Mouse (Mus musculus) lung, adult 18-20 months (tissue): ENCODE results near the gene Zfp207.
"Not testable (repeated sequence)": the region's sequence is repeated elsewhere in the genome, so short reads cannot be mapped to it uniquely, and the experiment has no call there.

Experiments used
- DNase-seq, 2 experiments: peaks; one replicate each; pipeline ENCODE4 v3.0.0; 2022; ENCODE audit warnings: mixed read lengths in 2 of 2

Zfp207 gene

GRCm38 (mm10) chr11:80383019-80383625 is at the start of gene Zfp207:
Gene Zfp207 (plus strand): TSS chr11:80383279.
- peak; percentile 98 for DNase-seq

GRCm38 (mm10) chr11:80335609-80336350 is 47.3 kb upstream of the Zfp207 start:
- no peak for DNase-seq

GRCm38 (mm10) chr11:80336351-80336730 is 46.7 kb upstream of the Zfp207 start:
- no peak for DNase-seq

DNA sequence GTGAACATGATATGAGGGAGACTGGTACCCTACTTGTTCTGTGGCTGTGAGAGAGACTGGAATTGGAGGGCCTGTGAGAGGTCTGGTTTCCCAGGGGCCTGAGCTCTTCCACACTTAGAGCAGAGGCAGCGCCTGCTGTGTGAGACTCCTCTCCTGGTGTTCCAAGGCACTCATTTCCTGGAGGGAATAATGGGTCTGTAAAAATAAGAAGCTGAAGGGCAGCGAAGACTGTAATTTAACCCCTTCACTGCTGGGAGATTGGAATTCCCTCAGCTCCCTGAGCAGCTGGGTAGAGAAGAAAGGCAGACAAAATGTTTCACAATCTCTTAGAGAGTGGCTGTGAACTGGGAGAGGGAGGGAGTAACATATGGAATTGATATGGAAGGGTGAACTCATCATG is 40.6 kb upstream of the Zfp207 start:
- DNase-seq = no peak

DNA sequence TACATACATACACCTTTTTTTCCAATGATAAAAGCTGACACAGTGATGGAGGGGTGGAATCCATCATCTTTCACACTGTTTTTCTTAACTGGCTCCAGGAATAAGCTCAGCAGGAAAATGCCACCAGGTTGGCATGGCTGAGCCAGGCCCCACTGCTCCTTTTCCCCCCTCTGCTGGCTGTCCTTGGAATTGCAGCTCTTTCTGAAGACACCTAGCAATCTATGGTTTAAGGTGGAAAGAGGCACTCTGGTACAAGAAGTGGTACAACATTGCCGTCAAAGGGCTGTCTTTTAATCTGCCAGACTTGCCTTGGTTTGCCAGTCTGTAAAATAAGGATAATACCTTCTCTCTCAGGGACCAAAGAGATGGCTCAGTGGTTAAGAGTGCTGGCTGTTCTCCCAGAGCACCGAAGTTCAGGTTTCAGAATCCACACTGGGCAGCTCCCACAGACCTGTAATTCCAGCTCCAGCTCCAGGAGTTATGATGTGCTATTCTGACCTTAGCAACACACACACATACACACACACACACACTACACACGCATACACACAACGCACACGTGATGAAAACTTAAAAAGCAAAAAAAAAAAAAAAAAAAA is 31.1 kb upstream of the Zfp207 start:
- DNase-seq = peak; percentile 72 to 79

DNA sequence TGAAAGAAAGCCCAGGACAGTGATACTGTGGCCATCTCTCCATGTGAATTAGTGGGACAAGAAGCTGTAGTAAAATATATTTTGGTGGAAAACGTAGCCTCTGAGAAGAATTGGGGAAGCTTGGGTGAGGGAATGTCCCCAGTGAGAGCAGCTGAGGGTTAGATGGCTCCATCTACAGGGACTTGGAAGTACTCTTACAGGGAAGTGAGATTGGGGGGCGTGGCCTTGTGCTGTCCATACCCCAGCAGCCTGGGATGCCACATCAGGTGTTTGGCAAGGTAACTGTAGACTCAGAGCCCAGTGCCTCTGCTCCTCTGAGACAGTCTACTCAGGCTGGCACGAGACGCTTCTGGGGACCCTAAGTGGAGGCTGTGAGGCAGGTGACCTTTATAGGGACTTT is 28.2 kb upstream of the Zfp207 start:
- peak; percentile 8 to 10 for DNase-seq

- DNase-seq = no peak
Measured at GRCm38 (mm10) chr11:80368949-80369348, 14.1 kb upstream of the Zfp207 start.

- DNase-seq = no peak
Measured at GRCm38 (mm10) chr11:80376651-80377050, 6.4 kb upstream of the Zfp207 start.

GRCm38 (mm10) chr11:80377712-80378451 is 5.2 kb upstream of the Zfp207 start, which contains the start of gene 5730455P16Rik:
Gene 5730455P16Rik (minus strand): TSS chr11:80378034.
- peak; percentile 76 to 80 for DNase-seq

DNA sequence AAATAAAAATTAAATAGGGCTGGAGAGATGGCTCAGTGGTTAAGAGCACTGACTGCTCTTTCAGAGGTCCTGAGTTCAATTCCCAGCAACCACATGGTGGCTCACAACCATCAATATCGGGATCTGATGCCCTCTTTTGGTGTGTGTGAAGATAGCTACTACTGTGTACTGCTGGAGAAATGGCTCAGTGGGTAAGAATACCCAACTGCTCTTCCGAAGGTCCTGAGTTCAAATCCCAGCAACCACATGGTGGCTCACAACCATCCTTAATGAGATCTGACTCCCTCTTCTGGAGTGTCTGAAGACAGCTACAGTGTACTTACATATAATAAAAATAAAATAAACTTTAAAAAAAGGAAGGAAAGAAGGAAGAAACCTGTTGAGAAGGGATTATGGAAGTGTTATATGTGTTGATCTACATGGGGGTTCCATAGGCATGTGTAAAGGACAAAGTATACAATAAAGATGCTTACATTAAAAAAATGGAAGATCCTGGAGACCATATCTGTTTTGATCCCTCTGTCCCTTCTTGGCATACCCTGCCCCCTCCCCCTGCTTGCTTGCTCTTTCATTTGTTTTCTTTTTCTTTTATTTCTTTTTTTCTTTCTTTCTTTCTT is 4.5 kb upstream of the Zfp207 start:
- DNase-seq = not testable (repeated sequence)

- DNase-seq = not testable (repeated sequence)
Measured at GRCm38 (mm10) chr11:80379184-80379583, 3.9 kb upstream of the Zfp207 start.

- peak in 1 of 2 experiments; percentile 14 for DNase-seq
Measured at GRCm38 (mm10) chr11:80382626-80383018, 457 bp upstream of the Zfp207 start.

- DNase-seq = peak; percentile 27 to 66
Measured at GRCm38 (mm10) chr11:80383626-80384046, 557 bp downstream of the Zfp207 start.

- DNase-seq = no peak
Measured at GRCm38 (mm10) chr11:80384461-80384860, 1.4 kb downstream of the Zfp207 start.

DNA sequence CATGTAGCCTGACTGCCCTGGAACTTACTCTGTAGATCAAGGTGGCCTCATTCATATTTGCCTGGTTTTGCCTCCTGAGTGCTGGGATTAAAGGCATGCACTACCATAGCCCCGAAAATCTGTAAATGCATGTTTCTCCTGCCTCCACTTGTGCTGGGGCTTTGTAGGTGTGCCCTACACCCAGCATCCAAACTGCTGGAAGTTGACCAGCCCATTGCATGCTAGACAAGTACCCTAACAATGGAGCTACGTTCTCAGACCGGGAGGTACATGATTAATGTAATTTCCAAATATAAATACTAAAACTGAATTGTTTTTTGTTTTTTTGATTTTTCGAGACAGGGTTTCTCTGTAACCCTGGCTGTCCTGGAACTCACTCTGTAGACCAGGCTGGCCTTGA is 2.0 kb downstream of the Zfp207 start:
- no peak for DNase-seq

GRCm38 (mm10) chr11:80386790-80387189 is 3.7 kb downstream of the Zfp207 start:
- DNase-seq = no peak

DNA sequence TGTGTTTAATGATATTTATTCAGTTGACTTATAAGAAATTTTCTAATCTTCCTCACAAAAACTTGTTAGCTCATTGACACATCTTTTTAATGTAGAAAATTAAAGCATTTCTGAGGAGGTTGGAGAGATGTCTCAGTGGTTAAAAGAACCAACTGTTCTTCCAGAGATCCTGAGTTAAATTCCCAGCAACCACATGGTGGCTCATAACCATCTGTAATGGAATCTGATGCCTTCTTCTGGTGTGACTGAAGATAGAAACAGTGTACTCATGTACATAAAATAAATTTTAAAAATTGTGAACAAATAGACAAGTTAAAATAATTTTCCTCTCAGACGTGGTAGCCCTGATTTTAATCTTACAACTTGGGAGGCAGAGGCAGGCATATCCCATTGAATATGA is 6.8 kb downstream of the Zfp207 start:
- no peak for DNase-seq

DNA sequence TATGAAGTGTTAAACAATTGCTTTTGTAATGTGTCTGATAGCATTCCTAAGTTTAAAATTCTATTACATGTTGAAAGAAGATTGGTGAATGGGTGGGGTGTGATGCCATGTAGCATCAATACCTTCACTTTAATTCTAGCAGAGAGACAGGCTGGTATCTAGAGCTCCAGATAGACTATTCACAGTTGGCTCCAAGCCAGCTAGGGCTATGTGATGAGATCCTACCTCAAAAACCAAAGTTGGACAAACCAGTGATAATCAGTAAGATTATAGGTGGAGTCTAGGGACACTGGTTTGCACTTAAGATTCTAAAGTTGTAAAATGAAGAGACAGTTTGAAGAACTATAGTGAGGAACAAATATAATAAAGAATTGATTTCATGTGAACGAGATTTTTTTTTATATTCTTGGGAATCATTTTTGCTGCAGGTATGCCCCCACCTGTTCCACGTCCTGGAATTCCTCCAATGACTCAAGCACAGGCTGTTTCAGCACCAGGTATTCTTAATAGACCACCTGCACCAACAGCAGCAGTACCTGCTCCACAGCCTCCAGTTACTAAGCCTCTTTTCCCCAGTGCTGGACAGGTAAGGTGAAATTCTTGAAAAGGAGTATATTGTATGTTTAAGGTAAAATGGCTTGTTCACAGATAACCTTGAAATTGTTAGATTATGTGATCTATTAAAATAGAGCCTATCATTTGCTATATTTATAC is 8.5 kb downstream of the Zfp207 start:
- DNase-seq = no peak

- DNase-seq = no peak
Measured at GRCm38 (mm10) chr11:80395930-80396329, 12.9 kb downstream of the Zfp207 start.

- no peak for DNase-seq
Measured at GRCm38 (mm10) chr11:80396617-80397016, 13.5 kb downstream of the Zfp207 start.

- not testable (repeated sequence) for DNase-seq
Measured at GRCm38 (mm10) chr11:80407878-80408277, 24.8 kb downstream of the Zfp207 start.

- DNase-seq = no peak
Measured at GRCm38 (mm10) chr11:80410377-80410776, 27.3 kb downstream of the Zfp207 start.
